Mouse (Mus musculus): ENCODE data around the gene Eif2ak4.
A peak's percentile ranks its signal among the peaks of the same experiment; 100 is the strongest.

The Eif2ak4 gene

DNA sequence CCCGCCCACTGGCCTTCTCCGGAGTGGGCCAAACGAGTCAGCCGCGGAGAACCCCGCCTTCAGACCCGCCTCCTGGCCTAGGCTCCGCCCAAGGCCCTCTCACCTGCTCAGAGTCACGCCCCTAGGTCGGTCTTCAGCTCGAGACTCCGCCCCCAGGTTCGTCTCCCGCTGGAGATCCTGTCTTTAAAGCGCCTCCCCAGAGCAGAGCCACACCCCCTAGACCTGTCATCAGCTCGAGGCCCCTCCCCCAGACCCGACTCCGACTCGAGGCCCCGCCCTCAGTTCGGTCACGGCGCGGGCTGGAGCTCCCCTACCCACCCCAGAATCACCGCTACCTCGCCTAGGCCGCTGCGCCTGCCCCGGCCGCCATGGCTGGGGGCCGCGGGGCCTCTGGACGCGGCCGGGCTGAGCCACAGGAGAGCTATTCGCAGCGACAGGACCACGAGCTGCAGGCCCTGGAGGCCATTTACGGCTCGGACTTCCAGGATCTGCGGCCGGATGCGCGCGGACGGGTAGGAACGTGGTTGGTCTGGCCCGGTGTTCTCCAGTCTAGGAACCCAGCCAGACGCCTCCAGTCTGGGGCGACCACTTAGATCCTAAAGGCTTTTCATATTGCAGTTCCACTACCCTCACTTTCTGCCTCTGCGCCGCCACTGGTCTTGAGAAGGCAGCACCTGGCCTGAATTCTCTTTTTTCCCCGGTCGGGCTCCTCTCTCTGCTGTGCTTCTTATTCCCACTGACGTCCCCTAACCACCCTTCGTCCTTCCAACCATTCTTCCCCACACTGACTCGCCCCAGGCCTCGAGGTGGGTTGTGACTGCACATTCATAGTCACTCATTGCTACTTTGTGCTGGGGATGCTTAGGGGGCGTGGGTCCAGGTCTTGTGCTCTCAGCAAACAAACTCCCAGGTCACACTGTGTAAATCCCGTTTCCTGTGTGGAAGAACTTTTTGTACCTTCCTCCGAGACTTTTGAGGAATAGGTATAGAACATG lies at the start of gene Eif2ak4:
Gene Eif2ak4, plus strand, starts transcription at position 278 of the 995 bp plus-strand sequence.
- peak; percentile 100 for DNase-seq

DNA sequence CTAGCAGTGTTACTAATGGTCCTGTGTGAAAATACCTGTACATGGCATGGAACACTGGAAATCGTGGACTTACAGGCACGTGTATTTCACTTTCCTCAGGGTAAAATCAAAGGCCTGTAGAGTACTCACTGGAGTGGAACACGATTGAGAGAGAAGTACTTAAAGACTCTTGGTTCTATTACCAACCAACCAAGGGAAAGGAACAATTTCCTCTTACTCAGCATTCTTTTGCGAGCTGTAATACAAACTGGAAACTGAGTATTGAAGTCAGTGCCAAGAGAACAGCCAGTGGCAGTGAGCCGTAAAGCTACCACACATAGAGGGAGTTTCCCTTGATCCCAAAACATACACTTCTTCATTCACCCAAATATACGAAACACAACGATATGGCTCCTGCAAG lies 47.1 kb upstream of the Eif2ak4 start:
- no peak for DNase-seq

GRCm38 (mm10) chr2:118343897-118344296 lies 44.5 kb upstream of the Eif2ak4 start:
- DNase-seq, result no peak

- no peak for DNase-seq
Observed at GRCm38 (mm10) chr2:118345535-118345934, 42.9 kb upstream of the Eif2ak4 start.

- DNase-seq, result no peak
Observed at GRCm38 (mm10) chr2:118353498-118353897, 34.9 kb upstream of the Eif2ak4 start.

DNA sequence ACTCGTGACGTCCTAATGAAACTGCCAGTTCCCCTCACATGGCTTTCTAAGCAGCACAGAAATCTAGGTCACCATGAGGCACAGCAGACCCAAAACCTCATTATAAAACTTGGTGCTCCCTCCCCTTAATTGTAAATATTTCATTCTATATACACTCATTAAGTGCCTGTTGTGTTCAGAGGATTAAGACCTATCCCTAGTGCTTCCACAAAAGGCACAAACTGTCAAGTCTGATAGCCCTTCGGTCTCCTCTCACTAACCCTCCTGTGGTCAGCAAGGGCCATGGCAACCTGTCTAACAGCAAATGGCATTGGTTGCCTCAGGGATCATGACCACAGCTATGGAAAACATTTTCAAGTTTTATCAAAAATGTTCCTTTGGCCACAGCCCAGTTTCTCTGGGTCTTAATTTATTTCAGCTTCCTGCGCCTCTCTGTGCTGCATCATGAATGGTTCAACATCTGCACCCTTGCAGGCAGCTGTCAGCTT lies 34.5 kb upstream of the Eif2ak4 start:
- DNase-seq, result no peak

DNA sequence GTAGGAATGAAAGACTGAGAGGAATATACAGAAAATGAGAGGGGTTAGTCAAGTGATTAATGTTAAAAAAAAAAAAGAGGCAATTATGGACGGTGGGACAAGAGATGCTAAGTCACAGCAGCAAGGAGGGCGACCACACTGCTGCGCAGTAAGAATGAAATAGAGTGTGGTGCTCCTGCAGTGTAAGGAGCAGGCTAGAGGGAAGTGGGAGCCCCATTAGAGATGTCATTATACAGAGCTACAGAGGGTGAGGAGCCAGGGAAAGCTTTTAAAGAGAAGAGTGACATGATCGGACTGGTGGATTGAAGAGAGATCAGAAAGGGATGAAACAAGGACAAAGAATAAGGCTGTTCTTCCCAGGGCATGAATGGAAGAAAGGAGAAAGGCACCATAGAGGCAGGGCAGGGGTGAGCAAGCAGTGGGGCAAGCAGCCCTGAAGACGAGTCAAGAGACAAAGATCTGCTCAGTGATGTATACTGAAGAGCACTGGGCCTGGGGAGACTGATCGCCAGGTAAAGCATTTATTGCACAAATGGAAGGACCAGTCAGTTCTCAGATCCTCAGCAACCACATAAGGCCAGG lies 33.2 kb upstream of the Eif2ak4 start:
- no peak for DNase-seq

DNA sequence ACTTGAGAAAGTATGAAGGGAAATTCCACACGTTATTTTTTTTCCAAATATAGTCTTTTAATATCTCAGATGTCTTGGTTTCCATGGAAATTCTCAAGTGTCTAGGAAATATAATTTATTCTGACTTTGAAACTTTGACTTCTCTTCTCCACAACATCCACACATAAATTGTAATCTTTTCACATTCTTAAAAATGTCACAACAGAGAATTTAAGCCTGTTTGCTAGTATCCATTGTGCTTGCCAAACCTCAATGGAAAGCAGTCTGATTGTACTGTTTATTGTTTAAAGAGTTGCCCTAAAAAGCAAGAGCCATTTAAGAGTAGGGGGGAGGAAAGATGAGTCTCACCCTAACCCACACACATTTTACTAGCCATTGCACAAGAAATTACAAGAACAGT lies 16.6 kb upstream of the Eif2ak4 start:
- DNase-seq, result no peak

DNA sequence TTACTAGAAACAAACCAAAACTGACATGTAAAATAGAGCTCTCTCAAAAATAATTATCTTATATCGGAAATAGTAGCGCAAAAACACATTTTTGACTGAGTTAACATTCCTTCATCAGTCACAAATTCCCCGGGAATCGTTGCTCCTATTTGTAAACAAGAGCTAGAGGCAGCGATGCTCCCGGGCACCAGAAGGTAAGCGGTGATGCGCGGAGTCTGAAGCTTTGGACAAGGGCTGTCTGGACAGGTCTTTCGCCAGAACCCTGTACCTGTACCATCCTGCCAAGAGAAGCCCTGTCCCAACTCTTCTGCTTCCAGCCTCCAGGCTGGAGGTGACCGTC lies 15.9 kb upstream of the Eif2ak4 start:
- DNase-seq, result no peak

DNA sequence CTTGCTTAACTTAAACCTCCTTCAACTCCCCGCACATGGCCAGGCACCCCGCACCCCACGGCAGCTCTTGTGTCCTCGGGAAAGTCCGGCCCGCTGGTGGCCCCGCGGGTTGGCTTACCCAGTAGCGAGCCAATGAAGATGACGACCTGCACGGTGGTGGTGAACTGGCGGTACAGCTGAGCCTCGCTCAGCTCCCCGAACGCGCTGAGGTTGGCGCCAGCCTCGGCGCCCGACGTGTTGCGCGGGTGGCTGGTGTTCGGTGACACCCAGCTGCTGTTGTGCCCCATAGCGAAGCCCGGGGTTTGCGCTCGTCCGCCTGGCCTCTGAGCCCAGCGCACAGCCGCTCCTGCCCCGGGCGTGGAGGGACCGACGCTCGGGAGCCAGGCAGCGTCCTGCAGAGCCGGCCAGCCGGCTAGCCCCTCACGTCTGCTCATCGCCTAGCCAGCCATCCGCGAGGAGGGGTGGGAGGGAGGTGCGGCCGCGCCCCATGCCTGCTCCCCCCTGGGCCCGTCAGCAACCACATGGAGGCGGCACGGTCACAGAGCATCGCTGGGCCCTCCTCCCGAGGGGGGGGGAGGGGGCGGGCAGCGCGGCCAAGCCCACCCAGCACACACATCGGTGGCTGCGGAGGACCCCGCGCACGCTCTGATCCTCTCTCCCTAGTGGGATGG lies 15.4 kb upstream of the Eif2ak4 start, which contains the start of gene Gpr176:
Gene Gpr176, minus strand, starts transcription at position 519 of the 671 bp plus-strand sequence.
- DNase-seq, result peak; percentile 17 to 20

- DNase-seq, result peak; percentile 60 to 69
Observed at GRCm38 (mm10) chr2:118373572-118374279, 14.7 kb upstream of the Eif2ak4 start.

DNA sequence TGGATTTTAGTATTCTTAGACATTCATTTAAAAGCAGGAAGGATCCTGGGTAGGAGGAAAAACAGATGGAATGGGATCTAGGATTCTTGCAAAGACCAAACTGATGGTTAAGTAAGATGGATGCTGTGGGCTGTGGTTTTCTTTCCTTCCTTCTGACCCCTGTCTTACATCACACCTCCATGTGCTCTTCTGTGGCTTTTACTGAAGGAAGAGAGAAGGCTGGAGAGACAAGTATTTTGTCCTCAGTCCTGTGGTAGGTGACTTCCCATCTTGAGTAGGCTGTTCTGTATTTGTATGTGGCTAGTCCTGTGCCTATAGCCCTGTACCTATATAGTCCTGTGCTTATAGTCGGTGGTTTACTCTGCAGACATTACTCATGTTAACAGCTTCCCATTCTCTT lies 12.9 kb upstream of the Eif2ak4 start:
- DNase-seq, result no peak

DNA sequence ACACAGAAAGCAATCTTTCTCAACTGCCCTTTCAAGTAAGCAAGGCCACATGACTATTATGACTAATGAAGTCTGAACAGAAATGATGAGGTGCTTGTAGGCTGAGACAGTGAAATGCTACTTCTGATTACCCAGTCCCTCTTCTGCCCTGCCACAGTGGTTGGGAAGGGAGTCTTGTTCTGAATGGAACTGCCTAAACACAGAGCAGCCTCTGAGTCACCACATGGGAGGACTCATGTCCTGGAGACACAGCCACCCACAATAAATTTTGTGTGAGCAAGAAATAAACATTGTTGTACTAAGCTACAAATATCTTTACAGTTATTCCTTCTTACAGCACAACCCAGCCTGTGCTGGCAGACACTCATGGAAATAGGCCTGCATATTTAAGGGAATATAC lies 12.5 kb upstream of the Eif2ak4 start:
- DNase-seq, result no peak

GRCm38 (mm10) chr2:118379756-118380155 lies 8.7 kb upstream of the Eif2ak4 start:
- no peak for DNase-seq

- DNase-seq, result no peak
Observed at GRCm38 (mm10) chr2:118383387-118383786, 5.0 kb upstream of the Eif2ak4 start.

- no peak for DNase-seq
Observed at GRCm38 (mm10) chr2:118389569-118389968, 1.2 kb downstream of the Eif2ak4 start.

GRCm38 (mm10) chr2:118390072-118390471 lies 1.7 kb downstream of the Eif2ak4 start:
- no peak for DNase-seq

DNA sequence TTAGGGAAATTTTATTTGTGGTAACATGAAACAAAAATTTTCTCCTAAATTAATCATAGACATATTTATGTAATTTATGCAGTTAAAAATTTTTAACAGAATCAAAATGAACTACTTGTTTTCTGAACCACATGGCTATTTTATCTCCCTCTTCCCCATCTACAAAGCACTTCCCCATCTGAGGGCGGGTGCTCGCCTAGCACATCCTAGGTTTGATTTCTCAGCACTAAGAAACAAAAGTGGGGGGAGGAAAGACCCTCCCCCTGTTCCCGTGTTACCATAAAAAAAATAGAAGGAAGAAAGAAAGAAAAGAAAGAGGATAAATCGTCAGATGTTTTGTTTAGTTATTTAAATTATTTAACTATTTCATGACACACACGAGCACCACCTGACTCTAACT lies 2.8 kb downstream of the Eif2ak4 start:
- DNase-seq, result no peak

DNA sequence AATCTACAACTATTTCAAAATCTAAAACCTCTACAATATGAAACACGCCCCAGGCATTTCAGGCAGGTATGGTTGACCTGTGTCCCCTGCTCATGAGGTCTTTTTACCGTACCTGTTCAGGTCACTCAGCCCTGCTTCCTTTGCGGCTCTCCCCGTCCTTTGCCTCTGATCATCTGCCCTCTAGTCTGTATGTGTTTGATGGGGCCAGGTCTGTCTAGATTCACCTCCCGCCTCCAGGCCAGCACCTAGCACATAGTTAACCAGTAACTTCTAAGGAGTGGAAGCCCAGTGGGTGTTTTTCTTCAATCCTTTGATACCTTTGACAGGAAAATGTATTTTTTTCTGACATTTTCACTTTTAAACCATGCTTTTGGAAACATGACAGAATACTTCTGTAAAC lies 11.3 kb downstream of the Eif2ak4 start:
- DNase-seq, result no peak

DNA sequence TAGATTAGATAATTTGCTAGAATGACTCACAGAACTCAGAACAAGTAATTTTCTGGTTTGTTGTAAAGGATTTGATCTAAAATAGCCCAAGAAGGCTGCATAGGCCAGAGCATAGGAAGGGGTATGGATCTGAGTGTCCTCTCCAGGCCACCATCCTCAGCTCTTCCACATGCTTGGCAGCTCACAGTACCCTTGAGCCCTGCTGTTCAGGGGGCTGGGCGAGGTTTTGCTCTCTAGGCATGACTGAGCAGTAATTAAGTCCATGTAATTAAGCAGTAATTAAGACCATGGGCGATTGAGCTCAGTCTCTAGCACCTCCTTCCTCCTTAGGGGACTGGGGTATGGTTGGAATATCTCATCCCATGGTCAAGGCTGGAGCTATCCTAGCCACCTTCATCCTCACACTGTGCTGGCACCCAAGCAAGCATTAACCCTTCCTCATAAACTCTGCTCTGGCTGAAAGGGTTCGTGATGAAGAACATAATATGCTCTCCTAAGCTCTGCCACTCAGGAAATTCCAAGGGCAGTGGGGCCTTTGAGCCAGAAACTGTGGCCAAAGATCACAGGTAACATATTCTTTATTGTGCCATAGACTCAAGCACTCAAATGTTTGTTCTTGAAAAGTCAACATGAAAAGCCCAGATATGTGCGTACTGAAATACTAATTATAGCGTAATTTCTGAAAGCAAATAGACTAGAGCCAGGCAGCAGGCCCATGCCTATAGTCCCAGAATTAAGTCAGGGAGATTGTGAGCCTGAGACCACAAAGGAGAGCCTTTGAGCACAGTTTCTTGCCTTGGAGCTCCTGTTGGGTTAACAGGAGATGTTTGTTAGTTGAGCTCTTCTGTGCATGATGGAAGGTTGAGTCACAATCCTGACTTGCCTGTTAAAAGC lies 13.7 kb downstream of the Eif2ak4 start:
- DNase-seq, result peak; percentile 19 to 49

DNA sequence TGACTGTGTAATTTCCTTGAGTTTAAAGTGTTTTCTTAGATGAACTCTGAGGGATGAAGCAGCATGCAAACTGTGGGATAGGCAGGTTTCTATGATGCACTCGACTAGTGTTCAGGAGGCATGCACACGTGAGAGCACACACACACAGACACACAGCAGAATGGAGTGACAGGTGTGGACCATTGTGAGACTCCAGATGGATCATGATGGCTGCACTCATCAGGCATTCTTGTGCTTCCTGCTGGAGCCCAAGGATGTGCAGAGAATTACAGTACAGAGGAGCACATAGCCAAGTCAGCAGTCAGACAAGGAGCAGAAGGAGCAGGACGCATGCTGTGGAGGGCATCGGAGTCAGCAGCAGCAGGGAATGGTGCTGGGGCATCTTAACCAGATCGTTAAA lies 15.9 kb downstream of the Eif2ak4 start:
- no peak for DNase-seq

- no peak for DNase-seq
Observed at GRCm38 (mm10) chr2:118405568-118405967, 17.1 kb downstream of the Eif2ak4 start.
